ENCODE assay signal across 7 mouse cellular contexts in the genomic region with DNA sequence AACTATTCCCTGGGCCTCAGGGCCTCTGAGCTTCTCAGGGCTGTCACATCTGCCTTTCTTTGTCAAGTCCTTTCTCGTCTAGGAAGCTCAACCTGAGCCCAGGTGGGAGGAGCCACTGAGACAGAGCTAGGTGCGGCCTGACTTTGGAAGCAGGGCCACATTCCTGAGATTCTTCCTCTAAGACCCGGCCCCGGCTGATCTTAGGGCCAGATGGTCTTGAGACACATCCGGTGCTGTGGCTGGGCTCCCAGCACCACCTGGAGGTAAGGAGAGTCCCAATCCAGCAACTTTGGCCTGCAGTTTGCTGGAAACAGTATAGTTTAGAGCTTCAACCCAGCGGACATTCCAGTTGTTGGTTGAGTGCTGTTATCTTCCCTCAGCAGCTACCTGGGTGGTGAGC. TPM values are rescaled to one million over a fixed set of nuclear protein-coding genes. Genes with fewer than 3 reads are reported as not detected.
DNase-seq lines count a peak whose midpoint lies in the region; ATAC-seq and TF ChIP-seq lines count a peak whose summit lies in the region.

No protein-coding gene starts in this region.

- no peaks in the 10 kb centered on the region for H3K36me3 ChIP-seq in embryonic facial prominence, embryonic 12.5 days
- H3K36me3 ChIP-seq in kidney, embryonic 15.5 days: no peaks in the 10 kb centered on the region

- no peak for DNase-seq in Patski (ENCODE audit: low read depth, low spot score)
- peak; percentile 45 for DNase-seq in lung, postnatal 14 days
- no peak for DNase-seq in left cerebral cortex, adult 8-10 months (ENCODE audit: low spot score in 2 of 2)
- DNase-seq in layer of hippocampus, adult 2 months (ENCODE audit: low spot score in 2 of 2): no peak
- no peak for DNase-seq in thymus, adult 18-20 months

- no peak overlapping the region for H3K9ac ChIP-seq in embryonic facial prominence, embryonic 12.5 days
- no peak overlapping the region for H3K9ac ChIP-seq in kidney, embryonic 15.5 days

- CTCF ChIA-PET in Patski (lab: Charles Lee): interaction anchor here (0.8 to 2.3 kb wide), 6 partner anchors 9 to 77 kb away, joined by 3 to 9 read pairs (median 4); a partner anchor contains a TSS

- no peaks in the 10 kb centered on the region for H3K9me3 ChIP-seq in embryonic facial prominence, embryonic 12.5 days
- no peaks in the 10 kb centered on the region for H3K9me3 ChIP-seq in kidney, embryonic 15.5 days (replicated peaks)

- H3K4me2 ChIP-seq in embryonic facial prominence, embryonic 12.5 days (replicated peaks): no peak overlapping the region
- H3K4me2 ChIP-seq in kidney, embryonic 15.5 days: no peak overlapping the region

- TF ChIP-seq CTCF in Patski (IDR thresholded peaks at IDR 0.05): peak; percentile 64
- no peak for TF ChIP-seq CTCF in layer of hippocampus, adult 2 months (conservative IDR thresholded peaks at IDR 0.05)

- H3K27ac ChIP-seq in embryonic facial prominence, embryonic 12.5 days: peak overlapping the region; percentile 63; the same call in 1 of the 2 replicates
- peak overlapping the region; percentile 49 for H3K27ac ChIP-seq in kidney, embryonic 15.5 days
- H3K27ac ChIP-seq in layer of hippocampus, adult 2 months: no peak overlapping the region

- no peak overlapping the region for H3K4me3 ChIP-seq in embryonic facial prominence, embryonic 12.5 days
- H3K4me3 ChIP-seq in kidney, embryonic 15.5 days (replicated peaks): no peak overlapping the region
- H3K4me3 ChIP-seq in layer of hippocampus, adult 2 months: no peak overlapping the region

- no peaks in the 10 kb centered on the region for H3K27me3 ChIP-seq in Patski
- no peaks in the 10 kb centered on the region for H3K27me3 ChIP-seq in embryonic facial prominence, embryonic 12.5 days
- no peaks in the 10 kb centered on the region for H3K27me3 ChIP-seq in kidney, embryonic 15.5 days

- peaks cover 19% of the 10 kb centered on the region for H3K4me1 ChIP-seq in embryonic facial prominence, embryonic 12.5 days
- peaks cover 23% of the 10 kb centered on the region for H3K4me1 ChIP-seq in kidney, embryonic 15.5 days

- 6% methylated on average over 6 of the region's 6 CpGs for WGBS in embryonic facial prominence, embryonic 12.5 days
- WGBS in kidney, embryonic 15.5 days: 13% methylated on average over 6 of the region's 6 CpGs

- POLR2A ChIA-PET in Patski (lab: Charles Lee): no interaction called here

- in situ Hi-C loops in Patski (cut with MboI; ENCODE audit: low pct_unique_long_range_greater_than_20kb): no loop called here

- peak; percentile 76 for ATAC-seq in Patski
- peak; percentile 58; the same call in 1 of the 2 replicates for ATAC-seq in embryonic facial prominence, embryonic 12.5 days (ENCODE audit: insufficient number of reproducible peaks, insufficient read depth, low FRiP score, low TSS enrichment)
- ATAC-seq in kidney, embryonic 15.5 days (replicated peaks; ENCODE audit: low FRiP score): peak; percentile 76

RNA-seq across cellular contexts. Expression of a gene that starts 1.9 kb away (rescaled TPM):
- polyA plus RNA-seq in Patski (2021): 30.0 TPM
- polyA plus RNA-seq in embryonic facial prominence, embryonic 12.5 days (2016; fragmentation: Nextera tagmentation; extraction: Ambion mirVana): 128 and 144 TPM in 2 replicates
- polyA plus RNA-seq in kidney, embryonic 15.5 days (2015; fragmentation: Nextera tagmentation; extraction: Ambion mirVana): 124 and 125 TPM in 2 replicates
- total RNA-seq in left cerebral cortex, adult 8-10 months (2022): 10 to 100 TPM; 37.6 to 44.5 (median 44.0) TPM
- 10 to 100 TPM; 43.6 to 51.8 TPM for total RNA-seq in layer of hippocampus, adult 2 months (2021)

RNA-seq across cellular contexts. Expression of a gene that starts 9.4 kb away (rescaled TPM):
- 44.3 TPM for polyA plus RNA-seq in Patski (2021)
- 66.7 and 66.8 TPM in 2 replicates for polyA plus RNA-seq in embryonic facial prominence, embryonic 12.5 days (2016; fragmentation: Nextera tagmentation; extraction: Ambion mirVana)
- 63.2 and 65.9 TPM in 2 replicates for polyA plus RNA-seq in kidney, embryonic 15.5 days (2015; fragmentation: Nextera tagmentation; extraction: Ambion mirVana)
- 10 to 100 TPM; 25.6 to 27.1 (median 26.0) TPM for total RNA-seq in left cerebral cortex, adult 8-10 months (2022)
- 10 to 100 TPM; 24.8 to 28.9 TPM for total RNA-seq in layer of hippocampus, adult 2 months (2021)
